Mouse (Mus musculus): Measurements from ENCODE around the gene L2hgdh. TPM values are rescaled to one million over a fixed set of nuclear protein-coding genes. Genes with fewer than 3 reads are reported as not detected.

Gene L2hgdh
- polyA plus RNA-seq, 1 experiment, result 35.5 TPM

GRCm38 (mm10) chr12:69730306-69730705 lies 5.6 kb upstream of the L2hgdh start:
- H3K36me3 ChIP-seq (ENCODE audit: control insufficient read depth, insufficient read depth, low read length), result no peaks in the 10 kb centered on the region
- no peak overlapping the region for H3K27ac ChIP-seq (ENCODE audit: insufficient read depth, low read depth, low read length)
- WGBS, result 94% methylated on average over 1 of the region's 1 CpGs
- no peak overlapping the region for H3K4me3 ChIP-seq (ENCODE audit: insufficient read depth, low read depth, low read length)
- H3K27me3 ChIP-seq (replicated peaks; ENCODE audit: control insufficient read depth, insufficient read depth, low read length), result no peaks in the 10 kb centered on the region
- H3K4me1 ChIP-seq (ENCODE audit: control insufficient read depth, insufficient read depth, low read length), result peaks cover 9% of the 10 kb centered on the region
- TF ChIP-seq CTCF (conservative IDR thresholded peaks at IDR 0.05; ENCODE audit: insufficient read depth, insufficient read length, low read depth, low read length), result no peak
- TF ChIP-seq POLR2A (IDR thresholded peaks at IDR 0.05; ENCODE audit: low read depth, low read length), result no peak
- no peak for DNase-seq

- no peaks in the 10 kb centered on the region for H3K27me3 ChIP-seq (replicated peaks; ENCODE audit: control insufficient read depth, insufficient read depth, low read length)
- no peaks in the 10 kb centered on the region for H3K36me3 ChIP-seq (ENCODE audit: control insufficient read depth, insufficient read depth, low read length)
- no peak for DNase-seq
- H3K27ac ChIP-seq (ENCODE audit: insufficient read depth, low read depth, low read length), result no peak overlapping the region
- H3K4me1 ChIP-seq (ENCODE audit: control insufficient read depth, insufficient read depth, low read length), result peaks cover 10% of the 10 kb centered on the region
- H3K4me3 ChIP-seq (ENCODE audit: insufficient read depth, low read depth, low read length), result no peak overlapping the region
- 100% methylated on average over 1 of the region's 1 CpGs for WGBS
- TF ChIP-seq POLR2A (IDR thresholded peaks at IDR 0.05; ENCODE audit: low read depth, low read length) (no peak), CTCF (conservative IDR thresholded peaks at IDR 0.05; ENCODE audit: insufficient read depth, insufficient read length, low read depth, low read length) (no peak)
Measured at GRCm38 (mm10) chr12:69729246-69729645, 4.6 kb upstream of the L2hgdh start.

DNA sequence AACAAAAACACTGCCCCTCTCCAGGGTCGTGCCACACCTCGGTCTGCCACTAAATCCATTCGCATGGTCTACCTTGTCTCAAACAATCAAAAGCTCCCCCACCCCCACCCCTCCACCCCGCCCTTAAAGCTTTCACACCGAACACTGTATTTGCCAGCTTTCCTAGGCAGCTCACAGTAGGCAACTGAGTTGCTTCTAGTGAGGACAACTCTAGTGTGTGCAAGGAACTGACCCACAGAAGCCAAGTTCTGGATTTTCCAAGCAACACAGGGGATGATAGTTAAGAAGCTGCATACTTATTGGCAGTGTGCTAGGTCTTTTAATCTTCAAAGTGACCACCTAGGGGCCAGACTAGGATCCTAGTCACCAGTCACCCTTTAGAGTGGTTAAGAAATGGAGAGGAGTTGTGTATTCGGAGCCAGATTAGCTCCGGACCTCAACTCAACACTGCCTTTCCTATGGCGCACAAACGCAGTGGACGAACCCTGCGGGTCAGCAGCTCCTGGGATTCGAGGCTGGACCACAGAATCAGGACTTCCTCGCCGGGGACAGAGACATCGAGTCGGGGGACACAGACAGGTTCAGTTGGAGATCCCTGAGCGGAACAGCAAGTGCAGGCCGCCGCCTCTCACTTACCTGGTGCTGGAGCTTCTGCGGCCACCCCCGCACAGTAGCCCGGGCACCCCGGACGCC lies 509 bp downstream of the L2hgdh start:
- H3K4me1 ChIP-seq (ENCODE audit: control insufficient read depth, insufficient read depth, low read length), result peaks cover 6% of the 10 kb centered on the region; the same call in 1 of the 2 replicates
- no peak for TF ChIP-seq POLR2A (IDR thresholded peaks at IDR 0.05; ENCODE audit: low read depth, low read length)
- TF ChIP-seq CTCF (conservative IDR thresholded peaks at IDR 0.05; ENCODE audit: insufficient read depth, insufficient read length, low read depth, low read length), result no peak
- H3K27ac ChIP-seq (ENCODE audit: insufficient read depth, low read depth, low read length), result peak overlapping the region; percentile 30
- H3K36me3 ChIP-seq (ENCODE audit: control insufficient read depth, insufficient read depth, low read length), result no peaks in the 10 kb centered on the region
- peak; percentile 25 for DNase-seq
- no peaks in the 10 kb centered on the region for H3K27me3 ChIP-seq (replicated peaks; ENCODE audit: control insufficient read depth, insufficient read depth, low read length)
- 3% methylated on average over 24 of the region's 24 CpGs for WGBS
- peak overlapping the region; percentile 82 for H3K4me3 ChIP-seq (ENCODE audit: insufficient read depth, low read depth, low read length)

- Histone ChIP-seq H3K4me3 (ENCODE audit: insufficient read depth, low read depth, low read length) (peak overlapping the region; percentile 82), H3K27ac (ENCODE audit: insufficient read depth, low read depth, low read length) (no peak overlapping the region), H3K4me1 (ENCODE audit: control insufficient read depth, insufficient read depth, low read length) (peaks cover 6% of the 10 kb centered on the region; the same call in 1 of the 2 replicates), H3K27me3 (replicated peaks; ENCODE audit: control insufficient read depth, insufficient read depth, low read length) (no peaks in the 10 kb centered on the region), H3K36me3 (ENCODE audit: control insufficient read depth, insufficient read depth, low read length) (no peaks in the 10 kb centered on the region)
- WGBS, result 38% methylated on average over 2 of the region's 2 CpGs
- DNase-seq, result peak; percentile 24
- no peak for TF ChIP-seq POLR2A (IDR thresholded peaks at IDR 0.05; ENCODE audit: low read depth, low read length)
- no peak for TF ChIP-seq CTCF (conservative IDR thresholded peaks at IDR 0.05; ENCODE audit: insufficient read depth, insufficient read length, low read depth, low read length)
Measured at GRCm38 (mm10) chr12:69723376-69723775, 1.3 kb downstream of the L2hgdh start.

DNA sequence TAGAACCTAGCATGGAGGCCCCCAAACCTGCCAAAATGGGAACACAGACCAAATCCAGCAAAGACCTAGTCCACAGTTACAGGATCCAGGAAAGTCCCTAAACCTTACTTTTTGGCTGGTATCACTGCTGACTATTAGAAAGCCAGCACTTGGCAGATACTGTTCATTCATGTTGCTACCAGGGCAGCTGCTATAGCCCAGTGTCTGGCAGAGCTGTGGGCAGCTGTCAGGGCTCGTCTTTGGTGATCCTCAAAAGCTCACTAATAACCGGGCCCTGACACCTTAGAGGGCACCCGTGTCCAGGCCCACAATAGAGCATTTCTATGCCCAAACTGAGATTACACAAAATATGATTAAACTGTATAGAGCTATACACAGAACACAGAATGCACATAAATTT lies 1.8 kb downstream of the L2hgdh start:
- no peak for DNase-seq
- TF ChIP-seq CTCF (conservative IDR thresholded peaks at IDR 0.05; ENCODE audit: insufficient read depth, insufficient read length, low read depth, low read length) (no peak), POLR2A (IDR thresholded peaks at IDR 0.05; ENCODE audit: low read depth, low read length) (no peak)
- no peaks in the 10 kb centered on the region for H3K36me3 ChIP-seq (ENCODE audit: control insufficient read depth, insufficient read depth, low read length)
- H3K4me3 ChIP-seq (ENCODE audit: insufficient read depth, low read depth, low read length), result no peak overlapping the region
- peaks cover 6% of the 10 kb centered on the region; the same call in 1 of the 2 replicates for H3K4me1 ChIP-seq (ENCODE audit: control insufficient read depth, insufficient read depth, low read length)
- WGBS, result 85% methylated on average over 3 of the region's 3 CpGs
- H3K27ac ChIP-seq (ENCODE audit: insufficient read depth, low read depth, low read length), result no peak overlapping the region
- H3K27me3 ChIP-seq (replicated peaks; ENCODE audit: control insufficient read depth, insufficient read depth, low read length), result no peaks in the 10 kb centered on the region

- Histone ChIP-seq H3K36me3 (ENCODE audit: control insufficient read depth, insufficient read depth, low read length) (no peaks in the 10 kb centered on the region; the same call in 1 of the 2 replicates), H3K27ac (ENCODE audit: insufficient read depth, low read depth, low read length) (no peak overlapping the region; the same call in 1 of the 2 replicates), H3K27me3 (replicated peaks; ENCODE audit: control insufficient read depth, insufficient read depth, low read length) (no peaks in the 10 kb centered on the region), H3K4me1 (ENCODE audit: control insufficient read depth, insufficient read depth, low read length) (no peaks in the 10 kb centered on the region), H3K4me3 (ENCODE audit: insufficient read depth, low read depth, low read length) (no peak overlapping the region)
- peak; percentile 72 for DNase-seq
- TF ChIP-seq CTCF (conservative IDR thresholded peaks at IDR 0.05; ENCODE audit: insufficient read depth, insufficient read length, low read depth, low read length) (no peak), POLR2A (IDR thresholded peaks at IDR 0.05; ENCODE audit: low read depth, low read length) (no peak)
Measured at GRCm38 (mm10) chr12:69713628-69714027, 11.0 kb downstream of the L2hgdh start.

DNA sequence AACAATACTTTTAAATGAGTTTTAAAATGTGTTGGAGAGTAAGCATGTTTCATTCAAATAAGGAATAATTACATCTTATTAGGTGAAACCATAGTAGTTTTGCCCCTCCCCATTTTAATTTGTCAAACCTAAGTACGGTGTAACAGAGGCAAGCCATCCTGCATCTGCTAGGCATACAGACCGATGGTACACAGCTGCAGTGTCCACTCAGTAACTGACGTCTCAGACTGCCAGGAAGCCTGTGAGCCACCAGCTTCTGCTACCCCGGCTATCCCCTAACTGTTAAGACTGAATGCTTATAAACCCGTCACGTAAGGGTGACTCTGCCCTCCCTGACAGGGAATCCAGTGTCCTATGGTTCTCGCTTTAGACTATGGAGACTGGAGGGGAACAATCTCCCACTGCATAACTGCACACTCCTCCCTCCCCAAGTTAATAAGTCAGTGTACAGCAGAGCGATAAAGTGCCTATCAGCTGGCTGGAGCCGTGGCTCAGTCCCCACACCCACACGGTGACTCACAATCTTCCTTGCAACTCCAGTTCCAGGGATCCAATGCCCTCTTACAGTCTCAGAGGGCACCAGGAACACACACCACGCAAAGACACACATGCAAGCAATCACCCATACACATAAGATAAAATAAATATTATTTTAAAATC lies 19.7 kb downstream of the L2hgdh start:
- 54% methylated on average over 11 of the region's 11 CpGs for WGBS
- no peaks in the 10 kb centered on the region for H3K4me1 ChIP-seq (ENCODE audit: control insufficient read depth, insufficient read depth, low read length)
- H3K27ac ChIP-seq (ENCODE audit: insufficient read depth, low read depth, low read length), result no peak overlapping the region
- H3K27me3 ChIP-seq (replicated peaks; ENCODE audit: control insufficient read depth, insufficient read depth, low read length), result no peaks in the 10 kb centered on the region
- H3K36me3 ChIP-seq (ENCODE audit: control insufficient read depth, insufficient read depth, low read length), result no peaks in the 10 kb centered on the region; the same call in 1 of the 2 replicates
- TF ChIP-seq CTCF (conservative IDR thresholded peaks at IDR 0.05; ENCODE audit: insufficient read depth, insufficient read length, low read depth, low read length) (no peak), POLR2A (IDR thresholded peaks at IDR 0.05; ENCODE audit: low read depth, low read length) (no peak)
- H3K4me3 ChIP-seq (ENCODE audit: insufficient read depth, low read depth, low read length), result no peak overlapping the region
- no peak for DNase-seq
